Mouse (Mus musculus) limb, embryonic 15.5 days (tissue): Measurements from ENCODE around the gene Cttnbp2. TPM values are rescaled to one million over a fixed set of nuclear protein-coding genes. Genes with fewer than 3 reads are reported as not detected.

Experiments used
- ATAC-seq: fragments of 200-750 bp; cut with Nextera tagmentation; 2 replicates; pipeline ENCODE4 v1.8.0; 2017; ENCODE audit warnings: low read depth, moderate TSS enrichment; ENCODE audit not compliant: insufficient number of reproducible peaks, low FRiP score, low TSS enrichment
- H3K27ac ChIP-seq: fragments of 300-500 bp; sonication (generic); 2 replicates; pipeline ENCODE4 v1.5.1; 2015; ENCODE audit warnings: moderate library complexity, mild to moderate bottlenecking, inconsistent platforms
- H3K27me3 ChIP-seq: fragments of 300-500 bp; sonication (generic); 2 replicates; pipeline ENCODE4 v1.6.1; 2015; ENCODE audit warnings: inconsistent platforms
- H3K36me3 ChIP-seq: fragments of 300-500 bp; sonication (generic); 2 replicates; pipeline ENCODE4 v1.6.1; 2015; ENCODE audit warnings: inconsistent platforms
- H3K4me1 ChIP-seq: fragments of 300-500 bp; sonication (generic); 2 replicates; pipeline ENCODE4 v1.6.1; 2015; ENCODE audit warnings: inconsistent platforms
- H3K4me2 ChIP-seq: fragments of 300-500 bp; sonication (generic); 2 replicates; pipeline ENCODE4 v1.6.1; 2015; ENCODE audit warnings: mild to moderate bottlenecking, inconsistent platforms
- H3K4me3 ChIP-seq: fragments of 300-500 bp; sonication (generic); 2 replicates; pipeline ENCODE4 v1.5.1; 2015; ENCODE audit warnings: mild to moderate bottlenecking, inconsistent platforms
- H3K9ac ChIP-seq: fragments of 300-500 bp; sonication (generic); 2 replicates; pipeline ENCODE4 v1.6.1; 2015; ENCODE audit warnings: inconsistent platforms
- H3K9me3 ChIP-seq: fragments of 300-500 bp; sonication (generic); 2 replicates; pipeline ENCODE4 v1.6.1; 2016; ENCODE audit warnings: inconsistent platforms
- WGBS: fragments of 180-500 bp; shearing (Covaris S2); methylation state at CpG from one replicate; pipeline ENCODE4 v1.1.7; 2015; 5-methylcytosine and 5-hydroxymethylcytosine counted together
- polyA plus RNA-seq: library from polyadenylated mRNA; unstranded; fragments of >200 nt; fragmentation: Nextera tagmentation; extraction: Ambion mirVana; gene quantifications from 2 replicates; pipeline ENCODE4 v1.2.1, GENCODE M21; 2015

The Cttnbp2 gene
- polyA plus RNA-seq, 1 experiment from 2014 or later: 38.3 TPM

DNA sequence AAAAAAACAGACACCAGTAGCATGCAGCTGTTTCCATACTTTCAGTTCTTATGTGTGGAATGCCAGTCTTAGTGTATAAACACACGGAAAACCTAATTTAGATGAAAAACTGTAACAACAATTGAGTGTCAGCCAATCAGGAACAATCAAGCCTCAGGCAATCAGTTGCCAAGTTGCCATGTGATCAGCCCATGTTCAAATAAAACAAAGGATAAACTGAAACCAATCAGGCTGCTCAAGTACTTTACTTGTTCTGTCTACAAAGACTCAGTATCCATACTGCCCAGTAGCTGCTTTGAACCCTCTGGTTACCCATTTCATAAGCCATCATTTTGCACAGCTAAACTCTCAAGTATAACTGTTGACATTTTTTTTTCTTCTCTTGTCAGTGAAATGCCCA is 21.7 kb downstream of the Cttnbp2 start:
- no peak overlapping the region for H3K4me2 ChIP-seq
- WGBS: 44% methylated on average over 1 of the region's 1 CpGs
- ATAC-seq: no peak

DNA sequence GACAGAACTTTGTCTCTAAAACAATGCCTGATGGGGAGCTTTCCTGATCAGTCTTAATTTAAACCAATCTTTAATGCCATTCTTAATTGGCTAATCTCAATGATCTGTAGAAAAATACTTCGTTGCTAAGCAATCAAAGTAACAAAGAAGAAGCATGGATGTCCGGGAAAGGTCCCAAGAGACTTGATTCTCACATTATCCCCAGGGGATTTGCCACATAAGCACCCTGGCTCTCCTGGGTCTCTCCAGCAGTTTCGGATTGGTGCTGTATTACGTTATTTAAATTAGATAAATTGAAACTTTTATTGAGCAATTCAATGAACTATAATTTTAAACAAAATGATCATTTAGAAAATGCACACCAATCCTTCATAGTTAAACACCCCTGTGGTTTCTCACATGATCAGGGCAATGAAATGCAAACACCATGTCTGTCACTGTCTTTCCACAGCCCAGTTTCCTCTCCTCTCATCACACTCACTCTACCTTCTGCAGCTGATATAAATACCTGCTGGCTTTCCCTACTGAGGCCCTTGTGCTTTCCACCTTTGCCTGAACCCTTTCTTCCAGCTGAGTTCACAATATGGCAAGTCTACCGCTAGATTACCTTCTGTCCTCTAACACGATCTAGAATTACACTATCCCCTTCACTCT is 22.3 kb downstream of the Cttnbp2 start:
- ATAC-seq: no peak
- Histone ChIP-seq H3K36me3 (no peaks in the 10 kb centered on the region), H3K27me3 (no peaks in the 10 kb centered on the region), H3K9me3 (no peaks in the 10 kb centered on the region), H3K9ac (no peak overlapping the region), H3K4me3 (no peak overlapping the region), H3K4me1 (no peaks in the 10 kb centered on the region), H3K4me2 (no peak overlapping the region), H3K27ac (no peak overlapping the region)
- 74% methylated on average over 6 of the region's 6 CpGs for WGBS

More for the DNA sequence above, 21.7 kb downstream of the Cttnbp2 start:
- Histone ChIP-seq H3K4me3 (no peak overlapping the region), H3K27me3 (no peaks in the 10 kb centered on the region), H3K9ac (no peak overlapping the region), H3K36me3 (no peaks in the 10 kb centered on the region), H3K9me3 (no peaks in the 10 kb centered on the region), H3K4me1 (no peaks in the 10 kb centered on the region), H3K27ac (no peak overlapping the region)

DNA sequence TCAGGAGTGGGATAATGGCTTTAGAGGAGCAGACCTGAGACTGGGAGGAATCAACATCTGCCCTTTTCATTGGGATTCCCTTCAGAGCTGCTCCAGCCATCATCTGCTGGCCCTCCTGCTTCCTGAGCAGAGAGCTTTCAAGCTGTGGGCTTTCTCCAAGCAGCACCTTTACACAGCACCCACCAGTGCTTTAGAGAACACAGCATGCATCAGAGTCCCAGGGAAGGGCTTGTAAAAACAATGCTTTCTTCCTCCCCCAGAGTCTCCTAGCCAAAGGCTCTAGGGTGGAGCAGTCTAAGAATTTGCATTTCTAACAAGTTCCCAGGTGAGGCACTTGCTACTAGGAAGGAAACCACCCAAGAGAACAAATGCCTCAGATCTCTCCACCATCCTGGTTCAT is 29.6 kb downstream of the Cttnbp2 start:
- H3K4me3 ChIP-seq: no peak overlapping the region
- no peaks in the 10 kb centered on the region for H3K9me3 ChIP-seq
- H3K27me3 ChIP-seq: no peaks in the 10 kb centered on the region
- peaks cover 4% of the 10 kb centered on the region; the same call in 1 of the 2 replicates for H3K36me3 ChIP-seq
- H3K4me2 ChIP-seq: no peak overlapping the region
- 0 out of 2 replicates have a peak, but pooled peaks cover 3% of the 10 kb centered on the region for H3K4me1 ChIP-seq
- H3K27ac ChIP-seq: peak overlapping the region; percentile 35; the same call in 1 of the 2 replicates
- H3K9ac ChIP-seq: no peak overlapping the region
- no peak for ATAC-seq

DNA sequence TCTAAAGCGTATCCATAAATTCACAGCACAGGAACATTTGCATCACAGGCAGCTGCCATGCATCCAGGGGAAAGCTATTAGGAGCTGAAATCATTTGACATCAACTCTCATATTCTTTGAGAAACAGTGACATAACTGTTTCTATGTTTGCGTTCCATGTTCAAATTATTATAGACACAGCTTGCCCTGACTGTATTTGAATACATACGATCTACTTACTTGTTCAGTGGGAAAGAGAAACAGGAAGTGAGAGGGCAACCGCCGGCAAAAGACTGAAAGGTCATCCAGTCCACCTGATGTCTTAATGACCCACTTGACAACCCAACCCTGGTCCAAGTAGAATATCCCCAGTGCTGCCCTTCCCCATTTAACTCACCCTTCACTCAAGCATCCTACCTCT is 30.6 kb downstream of the Cttnbp2 start:
- no peak for ATAC-seq
- Histone ChIP-seq H3K9me3 (no peaks in the 10 kb centered on the region), H3K27me3 (no peaks in the 10 kb centered on the region), H3K36me3 (peaks cover 4% of the 10 kb centered on the region; the same call in 1 of the 2 replicates), H3K4me1 (0 out of 2 replicates have a peak, but pooled peaks cover 3% of the 10 kb centered on the region), H3K4me3 (no peak overlapping the region), H3K27ac (no peak overlapping the region), H3K4me2 (no peak overlapping the region), H3K9ac (no peak overlapping the region)
- 83% methylated on average over 5 of the region's 5 CpGs for WGBS

DNA sequence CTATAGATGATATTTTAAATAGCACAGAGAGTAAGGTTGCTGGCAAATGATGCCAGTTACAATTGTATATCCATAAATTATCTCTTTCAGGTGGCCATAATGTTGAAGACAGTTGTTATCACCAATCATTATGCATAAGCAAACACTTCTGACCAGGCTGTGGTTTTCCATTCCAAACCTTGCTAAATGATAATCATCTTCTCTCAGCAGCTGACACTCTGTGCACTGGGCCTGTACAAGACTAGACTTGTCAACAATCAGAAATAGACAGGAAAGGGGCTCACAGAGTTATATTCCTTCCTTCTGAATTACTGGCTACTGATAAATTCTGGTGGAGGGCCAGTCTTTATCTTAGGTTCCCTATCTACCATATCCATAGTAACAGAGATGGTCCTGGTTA is 32.1 kb downstream of the Cttnbp2 start:
- ATAC-seq: no peak
- peaks cover 4% of the 10 kb centered on the region; the same call in 1 of the 2 replicates for H3K36me3 ChIP-seq
- 0 out of 2 replicates have a peak, but pooled peaks cover 3% of the 10 kb centered on the region for H3K4me1 ChIP-seq
- H3K4me2 ChIP-seq: no peak overlapping the region
- H3K9me3 ChIP-seq: no peaks in the 10 kb centered on the region
- H3K4me3 ChIP-seq: no peak overlapping the region
- no peaks in the 10 kb centered on the region for H3K27me3 ChIP-seq
- no peak overlapping the region for H3K27ac ChIP-seq
- no peak overlapping the region for H3K9ac ChIP-seq

DNA sequence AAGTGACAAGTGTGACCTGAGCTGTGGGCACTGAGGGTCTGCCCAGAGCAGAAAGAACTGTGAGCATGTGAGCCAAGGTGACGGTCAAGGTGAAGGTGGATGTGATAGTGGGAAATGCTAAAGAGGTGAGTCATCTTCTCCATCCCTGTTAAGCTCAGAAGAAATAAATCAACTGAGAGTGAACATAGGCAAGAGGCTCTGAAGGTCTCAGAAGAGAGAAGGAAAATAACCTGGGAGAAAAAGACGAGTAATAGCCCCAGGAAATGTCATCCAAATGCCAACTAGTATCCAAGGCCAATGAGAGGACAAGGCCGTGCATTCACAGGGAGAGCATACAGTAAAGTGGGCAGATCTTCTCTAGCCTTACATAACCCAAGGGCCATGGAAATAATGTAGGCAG is 32.9 kb downstream of the Cttnbp2 start:
- no peaks in the 10 kb centered on the region for H3K9me3 ChIP-seq
- no peak overlapping the region for H3K27ac ChIP-seq
- no peak overlapping the region for H3K4me3 ChIP-seq
- WGBS: 73% methylated on average over 3 of the region's 3 CpGs
- H3K4me1 ChIP-seq: 0 out of 2 replicates have a peak, but pooled peaks cover 3% of the 10 kb centered on the region
- no peak overlapping the region for H3K9ac ChIP-seq
- H3K36me3 ChIP-seq: peaks cover 4% of the 10 kb centered on the region; the same call in 1 of the 2 replicates
- no peaks in the 10 kb centered on the region for H3K27me3 ChIP-seq
- ATAC-seq: no peak
- H3K4me2 ChIP-seq: no peak overlapping the region

DNA sequence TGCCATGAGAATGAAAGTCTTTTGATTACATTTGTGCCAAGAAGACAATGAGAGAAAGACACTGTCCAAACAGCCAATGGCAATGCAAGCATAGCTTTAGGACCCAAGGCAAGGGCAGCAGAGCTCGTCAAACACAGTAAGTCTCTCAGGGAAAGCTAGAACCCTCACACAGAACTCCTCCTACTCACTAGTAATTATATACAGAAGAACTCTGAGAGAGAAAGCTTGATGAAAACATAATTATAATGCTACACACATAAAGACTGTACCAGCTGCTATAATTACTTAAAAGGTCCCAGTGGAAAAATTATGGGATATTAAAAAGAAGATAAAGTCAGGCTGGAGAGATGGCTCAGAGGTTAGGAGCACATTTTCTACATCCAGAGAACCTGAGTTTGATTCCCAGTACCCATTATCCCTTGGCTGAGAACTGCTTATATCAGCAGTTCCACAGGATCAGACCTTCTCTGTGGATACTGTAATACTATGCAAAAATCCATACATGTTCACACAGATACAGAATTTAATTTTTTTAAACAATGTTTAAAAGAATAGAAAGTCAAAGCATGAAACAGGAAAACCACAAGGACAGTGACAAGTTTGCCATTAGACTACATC is 37.2 kb downstream of the Cttnbp2 start:
- Histone ChIP-seq H3K27me3 (no peaks in the 10 kb centered on the region), H3K9me3 (no peaks in the 10 kb centered on the region), H3K4me3 (no peak overlapping the region), H3K4me1 (no peaks in the 10 kb centered on the region), H3K4me2 (no peak overlapping the region), H3K9ac (no peak overlapping the region), H3K27ac (no peak overlapping the region), H3K36me3 (no peaks in the 10 kb centered on the region)
- 51% methylated on average over 1 of the region's 1 CpGs for WGBS
- no peak for ATAC-seq

DNA sequence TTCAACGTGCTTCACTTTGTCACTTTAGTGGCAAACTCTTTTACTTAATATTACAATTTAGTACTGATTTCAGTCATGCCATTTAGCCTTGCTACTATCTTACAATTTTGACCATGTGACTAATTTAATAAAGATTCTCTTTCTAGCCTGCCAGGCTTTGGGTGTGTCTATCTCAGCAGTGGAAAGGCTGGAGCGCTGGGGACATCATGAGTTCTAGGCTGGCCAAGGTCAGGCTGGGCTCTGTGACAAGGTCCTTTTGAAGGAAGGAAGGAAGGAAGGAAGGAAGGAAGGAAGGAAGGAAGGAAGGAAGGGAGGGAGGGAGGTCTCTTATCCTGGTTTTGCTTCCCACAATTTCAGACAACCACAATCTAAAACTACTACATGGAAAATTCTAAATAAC is 39.7 kb downstream of the Cttnbp2 start:
- Histone ChIP-seq H3K4me2 (no peak overlapping the region), H3K4me3 (no peak overlapping the region), H3K9me3 (no peaks in the 10 kb centered on the region), H3K36me3 (no peaks in the 10 kb centered on the region), H3K9ac (no peak overlapping the region), H3K27me3 (no peaks in the 10 kb centered on the region), H3K27ac (no peak overlapping the region), H3K4me1 (no peaks in the 10 kb centered on the region)
- no peak for ATAC-seq
- 56% methylated on average over 2 of the region's 2 CpGs for WGBS

DNA sequence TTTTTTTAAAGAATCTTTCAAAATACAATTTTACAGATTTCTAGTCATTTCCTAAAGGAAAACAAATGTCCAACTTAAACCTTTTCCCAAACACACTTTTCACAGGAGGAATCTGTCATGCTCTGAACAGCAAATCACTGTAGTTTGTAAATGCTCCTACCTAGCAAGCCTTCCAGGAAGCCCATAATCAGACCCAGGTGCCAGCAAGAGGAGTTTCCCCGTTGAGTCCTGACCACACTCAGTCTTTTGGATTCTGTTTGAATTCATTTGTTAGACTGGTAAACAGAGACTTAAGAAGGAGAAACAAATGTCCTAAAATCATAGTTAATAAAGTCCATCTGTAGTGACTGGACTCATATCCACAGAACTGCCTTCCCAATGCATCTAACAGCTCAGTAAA is 40.1 kb downstream of the Cttnbp2 start:
- no peak overlapping the region for H3K4me2 ChIP-seq
- 8% methylated on average over 1 of the region's 1 CpGs for WGBS
- H3K27ac ChIP-seq: no peak overlapping the region
- no peak for ATAC-seq
- H3K4me3 ChIP-seq: no peak overlapping the region
- H3K9me3 ChIP-seq: no peaks in the 10 kb centered on the region
- H3K27me3 ChIP-seq: no peaks in the 10 kb centered on the region
- no peaks in the 10 kb centered on the region for H3K4me1 ChIP-seq
- no peak overlapping the region for H3K9ac ChIP-seq
- no peaks in the 10 kb centered on the region for H3K36me3 ChIP-seq

DNA sequence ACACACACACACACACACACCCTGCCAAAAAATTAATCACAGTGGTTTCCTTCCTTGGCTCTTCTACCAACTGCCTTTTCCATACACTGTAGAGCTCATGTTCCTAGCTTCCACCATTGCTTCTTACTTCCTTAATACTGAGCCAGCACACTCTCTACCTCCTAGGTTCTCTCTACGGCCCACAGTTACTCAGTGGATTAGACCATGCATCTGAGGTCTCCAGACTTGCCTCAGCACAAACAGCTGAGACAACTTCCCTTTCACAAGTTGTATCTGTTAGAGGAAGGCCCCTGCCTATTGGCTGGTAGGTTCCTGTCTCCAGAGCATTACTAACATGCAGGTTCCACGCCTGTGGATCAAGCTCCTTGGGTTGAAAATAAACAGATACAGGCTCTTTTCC is 45.4 kb downstream of the Cttnbp2 start:
- no peaks in the 10 kb centered on the region for H3K9me3 ChIP-seq
- H3K36me3 ChIP-seq: no peaks in the 10 kb centered on the region
- H3K4me2 ChIP-seq: no peak overlapping the region
- no peaks in the 10 kb centered on the region for H3K4me1 ChIP-seq
- no peak overlapping the region for H3K27ac ChIP-seq
- H3K27me3 ChIP-seq: no peaks in the 10 kb centered on the region
- WGBS: 44% methylated on average over 2 of the region's 2 CpGs
- no peak overlapping the region for H3K9ac ChIP-seq
- no peak for ATAC-seq
- H3K4me3 ChIP-seq: no peak overlapping the region

DNA sequence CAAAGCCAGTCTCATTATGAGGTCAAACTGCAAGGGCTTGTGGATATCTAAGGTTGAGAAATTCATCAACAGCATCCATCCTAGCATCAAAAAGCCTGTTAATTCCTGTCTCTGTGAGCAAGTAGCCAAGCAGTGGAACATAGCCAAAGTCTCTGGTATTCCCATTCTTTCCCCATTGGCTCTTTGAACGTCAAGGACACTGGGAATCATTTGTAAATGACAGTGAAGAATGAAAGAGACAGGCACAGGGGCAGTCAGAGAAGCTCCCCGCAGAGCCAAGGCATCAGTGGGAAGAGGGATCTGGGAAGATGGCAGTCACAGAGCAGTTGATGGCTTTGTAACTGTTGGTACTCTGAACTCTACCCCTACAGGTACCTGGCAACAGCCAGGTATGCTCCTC is 46.9 kb downstream of the Cttnbp2 start:
- no peak for ATAC-seq
- Histone ChIP-seq H3K27ac (no peak overlapping the region), H3K4me1 (no peaks in the 10 kb centered on the region)

DNA sequence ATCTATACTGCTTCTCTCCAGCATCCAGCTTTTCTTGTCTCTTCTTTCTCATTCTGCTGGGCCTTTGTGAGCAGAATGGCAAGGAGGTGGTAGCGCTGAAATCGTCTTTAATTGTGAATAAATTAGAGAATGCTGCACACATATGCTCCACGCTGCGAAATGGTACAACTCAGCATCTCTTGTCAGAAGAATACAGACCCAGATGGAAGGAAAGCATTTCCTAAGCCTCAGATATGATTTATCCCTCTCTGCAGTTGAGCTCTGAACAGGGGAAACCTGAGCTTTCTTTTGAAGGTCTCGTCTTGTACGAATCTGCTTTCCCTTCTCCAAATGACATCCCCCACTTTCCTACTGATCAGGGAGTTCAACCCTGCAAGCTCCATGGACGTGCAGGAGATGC is 48.4 kb downstream of the Cttnbp2 start:
- no peak for ATAC-seq
- Histone ChIP-seq H3K4me2 (no peak overlapping the region), H3K36me3 (no peaks in the 10 kb centered on the region), H3K4me1 (no peaks in the 10 kb centered on the region), H3K9ac (no peak overlapping the region), H3K27ac (no peak overlapping the region), H3K4me3 (no peak overlapping the region), H3K9me3 (no peaks in the 10 kb centered on the region), H3K27me3 (no peaks in the 10 kb centered on the region)
- 63% methylated on average over 7 of the region's 7 CpGs for WGBS

More for the DNA sequence above, 46.9 kb downstream of the Cttnbp2 start:
- Histone ChIP-seq H3K9me3 (no peaks in the 10 kb centered on the region), H3K4me2 (no peak overlapping the region), H3K27me3 (no peaks in the 10 kb centered on the region), H3K9ac (no peak overlapping the region), H3K4me3 (no peak overlapping the region), H3K36me3 (no peaks in the 10 kb centered on the region)
- WGBS: 58% methylated on average over 2 of the region's 2 CpGs
